In genomic region chrX:7645349-7645748, GRCm38 (mm10) we compare ENCODE assay signal across 9 mouse cellular contexts. TPM values are rescaled to one million over a fixed set of nuclear protein-coding genes. Genes with fewer than 3 reads are reported as not detected.
DNase-seq lines count a peak whose midpoint lies in the region; ATAC-seq and TF ChIP-seq lines count a peak whose summit lies in the region.
"Had no signal": no experiment of that assay in that cellular context is flagged by ENCODE, and none has a peak within 500 bp of the region (broad histone marks: within the 10 kb centered on the region; RNA-seq: fewer than 3 reads in every experiment).

No protein-coding gene starts in this region.

- no peaks in the 10 kb centered on the region for H3K27me3 ChIP-seq in intestine, postnatal 0 days (replicated peaks; ENCODE audit: control insufficient read depth, insufficient read depth, low read length)
- 0 out of 2 replicates have a peak, but pooled peaks cover 2% of the 10 kb centered on the region for H3K27me3 ChIP-seq in intestine, embryonic 15.5 days (replicated peaks)

- no peaks in the 10 kb centered on the region for H3K9me3 ChIP-seq in intestine, postnatal 0 days (ENCODE audit: control insufficient read depth)
- H3K9me3 ChIP-seq in intestine, embryonic 15.5 days = no peaks in the 10 kb centered on the region
- H3K9me3 ChIP-seq: embryonic facial prominence, embryonic 12.5 days had no signal

- no peaks in the 10 kb centered on the region for H3K4me1 ChIP-seq in intestine, postnatal 0 days (replicated peaks; ENCODE audit: control insufficient read depth, insufficient read depth, low read length)
- H3K4me1 ChIP-seq in intestine, embryonic 15.5 days (replicated peaks) = no peaks in the 10 kb centered on the region
- H3K4me1 ChIP-seq: embryonic facial prominence, embryonic 12.5 days had no signal

- peak; percentile 73 for TF ChIP-seq CTCF in intestine, postnatal 0 days (IDR thresholded peaks at IDR 0.05; ENCODE audit: low read depth)

- H3K36me3 ChIP-seq in intestine, postnatal 0 days (ENCODE audit: control insufficient read depth, insufficient read depth) = no peaks in the 10 kb centered on the region
- H3K36me3 ChIP-seq in intestine, embryonic 15.5 days = no peaks in the 10 kb centered on the region
- H3K36me3 ChIP-seq: embryonic facial prominence, embryonic 12.5 days had no signal

- no peak overlapping the region for H3K27ac ChIP-seq in intestine, postnatal 0 days (ENCODE audit: low read depth, low read length)
- H3K27ac ChIP-seq in intestine, embryonic 15.5 days = no peak overlapping the region
- H3K27ac ChIP-seq: embryonic facial prominence, embryonic 12.5 days had no signal

- no peak for ATAC-seq in intestine, postnatal 0 days
- no peak for ATAC-seq in intestine, embryonic 15.5 days

- H3K4me3 ChIP-seq in intestine, postnatal 0 days (ENCODE audit: low read depth, low read length) = no peak overlapping the region
- no peak overlapping the region for H3K4me3 ChIP-seq in intestine, embryonic 15.5 days (replicated peaks)
- H3K4me3 ChIP-seq: embryonic facial prominence, embryonic 12.5 days had no signal

- intact Hi-C loops in left cerebral cortex, postnatal 36 days (cut with DNase I) = loop anchor here (5.0 kb wide), 1 partner anchor 173 kb away; no protein-coding TSS in a partner anchor

- WGBS in intestine, postnatal 0 days = 14% methylated on average over 5 of the region's 5 CpGs
- WGBS in intestine, embryonic 15.5 days = 12% methylated on average over 5 of the region's 5 CpGs

- peak; percentile 72 to 94 for DNase-seq in adrenal gland, adult (ENCODE audit: inconsistent age in 2 of 2, low spot score in 1 of 2)
- peak; percentile 88 for DNase-seq in embryo, embryonic 10.5 days (ENCODE audit: low spot score)
- peak; percentile 80 for DNase-seq in heart, postnatal 4 days
- peak; percentile 67 to 78 for DNase-seq in left cerebral cortex, postnatal 36 days (ENCODE audit: low spot score in 2 of 2)
- peak; percentile 83 for DNase-seq in retina, embryonic 14.5 days (ENCODE audit: low spot score)
- DNase-seq in thymus, postnatal 4 days = peak; percentile 90

- H3K9ac ChIP-seq in intestine, postnatal 0 days (ENCODE audit: low read depth, low read length) = no peak overlapping the region
- H3K9ac ChIP-seq in intestine, embryonic 15.5 days = no peak overlapping the region
- H3K9ac ChIP-seq: embryonic facial prominence, embryonic 12.5 days had no signal

- H3K4me2 ChIP-seq in intestine, postnatal 0 days (replicated peaks; ENCODE audit: low read depth) = no peak overlapping the region
- H3K4me2 ChIP-seq in intestine, embryonic 15.5 days (replicated peaks) = no peak overlapping the region
- H3K4me2 ChIP-seq: embryonic facial prominence, embryonic 12.5 days had no signal

RNA-seq across cellular contexts. Expression of gene Syp, which starts 7.1 kb away (rescaled TPM):
- polyA plus RNA-seq in intestine, postnatal 0 days (2015; fragmentation: Nextera tagmentation; extraction: Ambion mirVana) = 5.4 and 5.7 TPM in 2 replicates
- 6.3 and 6.5 TPM in 2 replicates for polyA plus RNA-seq in intestine, embryonic 15.5 days (2015; fragmentation: Nextera tagmentation; extraction: Ambion mirVana)
- under 1 TPM; 0.45 to 0.79 TPM for total RNA-seq in heart, postnatal 4 days (2021)
- 1,000 to 10,000 TPM; 1,776 to 2,090 TPM for total RNA-seq in left cerebral cortex, postnatal 36 days (2021)

RNA-seq across cellular contexts. Expression of gene Prickle3, which starts 11.7 kb away (rescaled TPM):
- polyA plus RNA-seq in intestine, postnatal 0 days (2015; fragmentation: Nextera tagmentation; extraction: Ambion mirVana) = 3.4 and 4.3 TPM in 2 replicates
- 6.6 and 6.8 TPM in 2 replicates for polyA plus RNA-seq in intestine, embryonic 15.5 days (2015; fragmentation: Nextera tagmentation; extraction: Ambion mirVana)
- 10 to 100 TPM; 11.9 to 12.0 TPM for total RNA-seq in heart, postnatal 4 days (2021)
- 1 to 10 TPM; 1.4 to 3.0 TPM for total RNA-seq in left cerebral cortex, postnatal 36 days (2021)

RNA-seq across cellular contexts. Expression of gene Plp2, which starts 25.8 kb away (rescaled TPM):
- 113 and 124 TPM in 2 replicates for polyA plus RNA-seq in intestine, postnatal 0 days (2015; fragmentation: Nextera tagmentation; extraction: Ambion mirVana)
- polyA plus RNA-seq in intestine, embryonic 15.5 days (2015; fragmentation: Nextera tagmentation; extraction: Ambion mirVana) = 198 and 212 TPM in 2 replicates
- 100 to 1,000 TPM; 101 to 115 TPM for total RNA-seq in heart, postnatal 4 days (2021)
- 1 to 10 TPM; 8.4 to 9.1 TPM for total RNA-seq in left cerebral cortex, postnatal 36 days (2021)

RNA-seq across cellular contexts. Expression of gene Magix, which starts 35.7 kb away (rescaled TPM):
- polyA plus RNA-seq in intestine, postnatal 0 days (2015; fragmentation: Nextera tagmentation; extraction: Ambion mirVana) = 1.4 and 1.6 TPM in 2 replicates
- 0.57 and 0.71 TPM in 2 replicates for polyA plus RNA-seq in intestine, embryonic 15.5 days (2015; fragmentation: Nextera tagmentation; extraction: Ambion mirVana)
- total RNA-seq in heart, postnatal 4 days (2021) = 1 to 10 TPM; 2.3 to 2.7 TPM
- total RNA-seq in left cerebral cortex, postnatal 36 days (2021) = under 1 TPM; 0.17 to 0.41 TPM

RNA-seq across cellular contexts. Expression of gene Cacna1f, which starts 38.5 kb away (rescaled TPM):
- not detected in 2 replicates for polyA plus RNA-seq in intestine, postnatal 0 days (2015; fragmentation: Nextera tagmentation; extraction: Ambion mirVana)
- polyA plus RNA-seq in intestine, embryonic 15.5 days (2015; fragmentation: Nextera tagmentation; extraction: Ambion mirVana) = 0.04 TPM in 1 of 2 replicates, not detected in the other
- total RNA-seq in heart, postnatal 4 days (2021) = not detected
- total RNA-seq in left cerebral cortex, postnatal 36 days (2021) = under 1 TPM; 0.11 to 0.32 TPM

Comparison
In these comparisons a context has a peak if more than half of its experiments do, and no peak if none do; other contexts are left out.
1. RNA of gene Syp, which starts 7.1 kb away (total RNA-seq): 1,776 to 2,090 TPM in left cerebral cortex, postnatal 36 days; 0.45 to 0.79 TPM in heart, postnatal 4 days; every median in the first group is over 100 times any median in the second.
2. RNA of gene Plp2, which starts 25.8 kb away (total RNA-seq): 101 to 115 TPM in heart, postnatal 4 days; 8.4 to 9.1 TPM in left cerebral cortex, postnatal 36 days; every median in the first group is over 10 times any median in the second.
3. Peak in every context shown above with its lines, with median percentiles within 50 percentile points of each other: DNase-seq.